Mouse (Mus musculus) forebrain, embryonic 15.5 days (tissue): Measurements from ENCODE around the gene Actn3. TPM values are rescaled to one million over a fixed set of nuclear protein-coding genes. Genes with fewer than 3 reads are reported as not detected.

Experiments
- ATAC-seq: fragments of 200-750 bp; cut with Nextera tagmentation; replicated peaks from 2 replicates; pipeline ENCODE4 v1.8.0; 2017; ENCODE audit warnings: mild to moderate bottlenecking, moderate TSS enrichment, moderate library complexity
- H3K27ac ChIP-seq: fragments of 300-500 bp; sonication (generic); replicated peaks from 2 replicates; pipeline ENCODE4 v1.5.1; 2015; ENCODE audit warnings: mild to moderate bottlenecking, inconsistent platforms
- H3K27me3 ChIP-seq: fragments of 300-500 bp; sonication (generic); 2 replicates; pipeline ENCODE4 v1.6.1; 2015; ENCODE audit warnings: inconsistent platforms
- H3K36me3 ChIP-seq: fragments of 300-500 bp; sonication (generic); 2 replicates; pipeline ENCODE4 v1.6.1; 2015; ENCODE audit warnings: mild to moderate bottlenecking, inconsistent platforms
- H3K4me1 ChIP-seq: fragments of 300-500 bp; sonication (generic); 2 replicates; pipeline ENCODE4 v1.6.1; 2015; ENCODE audit warnings: inconsistent platforms
- H3K4me2 ChIP-seq: fragments of 300-500 bp; sonication (generic); replicated peaks from 2 replicates; pipeline ENCODE4 v1.6.1; 2015; ENCODE audit warnings: mild to moderate bottlenecking, inconsistent platforms
- H3K4me3 ChIP-seq: fragments of 300-500 bp; sonication (generic); 2 replicates; pipeline ENCODE4 v1.5.1; 2015; ENCODE audit warnings: mild to moderate bottlenecking, inconsistent platforms
- H3K9ac ChIP-seq: fragments of 300-500 bp; sonication (generic); replicated peaks from 2 replicates; pipeline ENCODE4 v1.6.1; 2015; ENCODE audit warnings: mild to moderate bottlenecking, inconsistent platforms
- H3K9me3 ChIP-seq: fragments of 300-500 bp; sonication (generic); 2 replicates; pipeline ENCODE4 v1.6.1; 2016; ENCODE audit warnings: inconsistent platforms
- whole genome bisulfite sequencing: fragments of 180-500 bp; shearing (Covaris S2); methylation state at CpG from one replicate; pipeline ENCODE4 v1.1.7; 2015; ENCODE audit warnings: mixed read lengths; 5-methylcytosine and 5-hydroxymethylcytosine counted together
- polyA plus RNA-seq: library from polyadenylated mRNA; unstranded; fragments of >200 nt; fragmentation: Nextera tagmentation; extraction: Ambion mirVana; gene quantifications from 2 replicates; pipeline ENCODE4 v1.2.1, GENCODE M21; 2015

Gene Actn3
- polyA plus RNA-seq, result 0.73 and 0.84 TPM in 2 replicates

DNA sequence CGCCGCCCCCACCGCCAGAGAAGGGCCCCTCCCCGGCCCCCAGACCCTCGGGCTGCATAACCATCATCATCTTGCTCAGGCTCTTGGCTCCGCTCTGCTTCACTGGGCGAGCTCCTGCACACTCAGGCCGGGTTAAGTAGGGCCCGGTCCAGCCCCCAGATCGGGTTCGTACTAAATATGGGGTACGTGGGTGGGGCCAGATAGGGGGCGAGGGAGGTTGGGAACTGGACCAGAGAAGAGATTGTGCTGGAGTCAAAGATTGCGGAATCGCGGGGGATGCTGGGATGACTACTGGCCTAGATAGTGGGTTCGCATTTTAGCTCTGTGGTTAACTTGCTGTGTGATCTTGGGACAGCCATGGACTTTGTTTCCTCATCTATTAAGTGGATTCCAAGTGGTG is at the start of gene Actn3:
TSS of gene Actn3 (minus strand) at position 125 of the 400 bp plus-strand sequence.
- Histone ChIP-seq H3K4me2 (peak within 1 kb of the TSS; percentile 90), H3K9ac (peak within 1 kb of the TSS; percentile 84), H3K9me3 (no peaks in the 10 kb centered on the region), H3K36me3 (no peaks in the 10 kb centered on the region), H3K27me3 (peaks cover 3% of the 10 kb centered on the region; the same call in 1 of the 2 replicates), H3K4me3 (peak within 1 kb of the TSS; percentile 91), H3K4me1 (peaks cover 16% of the 10 kb centered on the region), H3K27ac (peak within 1 kb of the TSS; percentile 59)
- WGBS, result 2% methylated on average over 17 of the region's 17 CpGs
- peak; percentile 21; the same call in 1 of the 2 replicates for ATAC-seq

- no peaks in the 10 kb centered on the region for H3K9me3 ChIP-seq
- no peak for ATAC-seq
- WGBS, result 96% methylated on average over 11 of the region's 11 CpGs
Measured at GRCm38 (mm10) chr19:4925121-4925860, 47.6 kb upstream of the Actn3 start.

GRCm38 (mm10) chr19:4919652-4920051 is 41.9 kb upstream of the Actn3 start:
- Histone ChIP-seq H3K27ac (no peak overlapping the region), H3K27me3 (no peaks in the 10 kb centered on the region), H3K9me3 (no peaks in the 10 kb centered on the region), H3K9ac (no peak overlapping the region), H3K4me3 (no peak overlapping the region), H3K4me1 (no peaks in the 10 kb centered on the region), H3K36me3 (peaks cover 86% of the 10 kb centered on the region), H3K4me2 (no peak overlapping the region)
- WGBS, result 85% methylated on average over 6 of the region's 6 CpGs
- no peak for ATAC-seq

More at GRCm38 (mm10) chr19:4925121-4925860, 47.6 kb upstream of the Actn3 start:
- H3K27me3 ChIP-seq, result no peaks in the 10 kb centered on the region
- H3K36me3 ChIP-seq, result peaks cover 36% of the 10 kb centered on the region
- no peak overlapping the region for H3K4me2 ChIP-seq
- no peak overlapping the region for H3K27ac ChIP-seq
- H3K4me3 ChIP-seq, result no peak overlapping the region
- no peak overlapping the region for H3K9ac ChIP-seq
- H3K4me1 ChIP-seq, result peaks cover 21% of the 10 kb centered on the region

- ATAC-seq, result no peak
- no peak overlapping the region for H3K4me2 ChIP-seq
- no peak overlapping the region for H3K4me3 ChIP-seq
- no peaks in the 10 kb centered on the region for H3K4me1 ChIP-seq
- no peak overlapping the region for H3K27ac ChIP-seq
- no peak overlapping the region for H3K9ac ChIP-seq
- H3K27me3 ChIP-seq, result no peaks in the 10 kb centered on the region
- H3K9me3 ChIP-seq, result no peaks in the 10 kb centered on the region
- H3K36me3 ChIP-seq, result peaks cover 89% of the 10 kb centered on the region
- whole genome bisulfite sequencing, result 90% methylated on average over 10 of the region's 10 CpGs
Measured at GRCm38 (mm10) chr19:4916827-4917226, 39.1 kb upstream of the Actn3 start.

DNA sequence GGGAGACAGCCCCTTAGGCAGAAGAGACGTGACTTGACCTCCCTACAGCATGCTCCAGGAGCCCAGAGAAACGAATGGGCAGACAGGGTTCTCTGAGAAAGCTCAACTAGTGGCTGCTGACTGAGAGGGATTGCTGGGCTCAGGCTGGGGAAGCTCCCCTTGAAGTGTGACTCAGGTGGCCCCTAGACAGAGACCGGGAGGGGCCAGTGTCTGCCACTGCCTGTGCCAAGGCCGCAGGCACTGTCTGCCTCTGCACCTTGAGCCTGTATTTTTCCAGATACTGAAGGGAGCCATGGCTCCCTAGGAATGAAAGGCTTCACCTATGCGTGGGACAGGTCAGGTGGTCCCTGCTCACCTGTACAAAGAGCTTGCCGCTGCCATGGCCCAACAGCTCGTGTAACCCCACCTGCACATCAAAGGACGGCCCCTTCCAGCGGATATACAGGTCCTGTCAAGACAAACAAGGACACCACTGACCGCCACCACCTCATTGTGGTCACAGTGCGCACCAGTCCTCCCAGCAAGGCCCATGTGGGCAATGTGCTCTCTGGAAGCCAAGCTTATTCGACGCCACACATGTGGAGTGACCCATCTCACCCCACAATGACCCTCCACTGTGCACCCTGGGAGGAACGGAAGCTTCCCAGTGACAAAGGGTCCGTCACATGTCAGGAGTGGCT is 38.4 kb upstream of the Actn3 start:
- WGBS, result 91% methylated on average over 15 of the region's 15 CpGs
- Histone ChIP-seq H3K27me3 (no peaks in the 10 kb centered on the region), H3K4me1 (no peaks in the 10 kb centered on the region), H3K4me2 (no peak overlapping the region), H3K4me3 (no peak overlapping the region), H3K9me3 (no peaks in the 10 kb centered on the region), H3K36me3 (peaks cover 85% of the 10 kb centered on the region), H3K27ac (no peak overlapping the region), H3K9ac (no peak overlapping the region)
- ATAC-seq, result no peak

DNA sequence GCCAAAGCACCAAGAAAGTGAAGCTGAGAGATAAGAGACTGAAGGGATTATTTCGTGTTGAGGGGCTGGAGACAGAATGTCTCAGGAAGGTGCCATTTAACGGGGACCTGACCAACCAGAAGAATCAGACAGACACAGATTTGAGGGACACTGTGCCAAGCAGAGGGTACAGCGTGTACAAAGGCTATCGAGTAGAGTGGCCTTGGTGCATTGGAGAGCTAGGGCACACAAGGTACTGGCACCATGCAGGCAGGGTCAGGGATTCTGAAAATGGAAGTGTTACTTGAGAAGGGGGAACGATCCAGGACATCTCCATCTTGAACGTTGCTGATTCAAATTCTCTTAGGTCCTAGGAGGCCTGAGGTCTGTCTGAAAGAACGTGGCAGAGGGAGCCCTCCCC is 31.7 kb upstream of the Actn3 start:
- 93% methylated on average over 7 of the region's 7 CpGs for WGBS
- Histone ChIP-seq H3K4me1 (peaks cover 14% of the 10 kb centered on the region), H3K4me2 (no peak overlapping the region), H3K4me3 (no peak overlapping the region), H3K27ac (no peak overlapping the region), H3K9ac (no peak overlapping the region), H3K9me3 (no peaks in the 10 kb centered on the region), H3K27me3 (no peaks in the 10 kb centered on the region), H3K36me3 (peaks cover 53% of the 10 kb centered on the region)
- no peak for ATAC-seq

GRCm38 (mm10) chr19:4908107-4908506 is 30.4 kb upstream of the Actn3 start:
- Histone ChIP-seq H3K27me3 (no peaks in the 10 kb centered on the region), H3K4me3 (no peak overlapping the region), H3K4me2 (no peak overlapping the region), H3K36me3 (peaks cover 44% of the 10 kb centered on the region), H3K4me1 (peaks cover 14% of the 10 kb centered on the region), H3K9me3 (no peaks in the 10 kb centered on the region), H3K27ac (no peak overlapping the region), H3K9ac (no peak overlapping the region)
- WGBS, result 81% methylated on average over 4 of the region's 4 CpGs
- no peak for ATAC-seq

GRCm38 (mm10) chr19:4905979-4906794 is 28.5 kb upstream of the Actn3 start, which contains the start of gene Bbs1:
TSS of gene Bbs1 (minus strand) at chr19:4906628.
- H3K36me3 ChIP-seq, result peaks cover 39% of the 10 kb centered on the region

GRCm38 (mm10) chr19:4899888-4900287 is 22.2 kb upstream of the Actn3 start:
- WGBS, result 83% methylated on average over 3 of the region's 3 CpGs
- Histone ChIP-seq H3K4me2 (no peak overlapping the region), H3K9me3 (no peaks in the 10 kb centered on the region), H3K4me3 (no peak overlapping the region), H3K36me3 (peaks cover 29% of the 10 kb centered on the region), H3K27ac (no peak overlapping the region), H3K9ac (no peak overlapping the region), H3K4me1 (no peaks in the 10 kb centered on the region), H3K27me3 (no peaks in the 10 kb centered on the region)
- ATAC-seq, result no peak

More at GRCm38 (mm10) chr19:4905979-4906794, 28.5 kb upstream of the Actn3 start, which contains the start of gene Bbs1:
- Histone ChIP-seq H3K4me3 (peak within 1 kb of the TSS; percentile 55), H3K9ac (peak within 1 kb of the TSS; percentile 61), H3K4me1 (peaks cover 14% of the 10 kb centered on the region), H3K4me2 (peak within 1 kb of the TSS; percentile 72), H3K27me3 (no peaks in the 10 kb centered on the region), H3K9me3 (no peaks in the 10 kb centered on the region), H3K27ac (peak within 1 kb of the TSS; percentile 76)
- 7% methylated on average over 31 of the region's 31 CpGs for whole genome bisulfite sequencing
- ATAC-seq, result peak; percentile 80

DNA sequence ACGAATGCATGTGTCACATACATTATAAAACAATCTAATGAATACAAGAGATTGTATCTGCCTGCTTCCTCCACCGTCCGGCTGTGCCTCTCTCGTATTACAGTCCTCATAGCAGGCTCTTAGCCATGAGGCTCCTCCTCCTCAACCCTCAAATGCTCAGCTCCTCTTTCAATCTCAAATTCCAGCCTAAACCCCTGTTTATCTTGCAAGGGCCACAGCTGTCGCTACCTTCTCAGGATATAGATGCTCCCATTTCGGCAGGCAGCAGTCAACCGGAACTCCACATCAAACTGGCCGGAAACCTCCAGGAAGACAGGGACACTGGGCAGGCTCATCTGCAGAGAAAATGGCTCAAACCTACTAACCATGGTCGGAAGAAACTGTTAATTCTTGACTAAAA is 21.3 kb upstream of the Actn3 start:
- no peaks in the 10 kb centered on the region for H3K27me3 ChIP-seq
- H3K36me3 ChIP-seq, result peaks cover 29% of the 10 kb centered on the region
- ATAC-seq, result no peak
- H3K27ac ChIP-seq, result no peak overlapping the region
- WGBS, result 89% methylated on average over 9 of the region's 9 CpGs
- no peak overlapping the region for H3K4me2 ChIP-seq
- no peak overlapping the region for H3K9ac ChIP-seq
- H3K4me3 ChIP-seq, result no peak overlapping the region
- H3K4me1 ChIP-seq, result no peaks in the 10 kb centered on the region
- H3K9me3 ChIP-seq, result no peaks in the 10 kb centered on the region

- H3K9ac ChIP-seq, result no peak overlapping the region
- no peaks in the 10 kb centered on the region for H3K9me3 ChIP-seq
- no peak overlapping the region for H3K27ac ChIP-seq
- no peaks in the 10 kb centered on the region for H3K4me1 ChIP-seq
- no peak for ATAC-seq
- H3K4me2 ChIP-seq, result no peak overlapping the region
- WGBS, result 56% methylated on average over 21 of the region's 21 CpGs
- no peaks in the 10 kb centered on the region for H3K27me3 ChIP-seq
- H3K4me3 ChIP-seq, result no peak overlapping the region
- peaks cover 29% of the 10 kb centered on the region for H3K36me3 ChIP-seq
Measured at GRCm38 (mm10) chr19:4896780-4897520, 19.2 kb upstream of the Actn3 start.
